Mouse (Mus musculus) intestine, embryonic 16.5 days (tissue): Measurements from ENCODE around the gene Tnnt3. TPM values are rescaled to one million over a fixed set of nuclear protein-coding genes. Genes with fewer than 3 reads are reported as not detected.

Experiments
- ATAC-seq: fragments of 200-750 bp; cut with Nextera tagmentation; 2 replicates; pipeline ENCODE4 v1.8.0; 2017; ENCODE audit warnings: moderate TSS enrichment, moderate library complexity
- H3K27ac ChIP-seq: fragments of 300-500 bp; sonication (generic); 2 replicates; pipeline ENCODE4 v1.5.1; 2014; ENCODE audit warnings: mild to moderate bottlenecking, low read length
- H3K27me3 ChIP-seq: fragments of 300-500 bp; sonication (generic); replicated peaks from 2 replicates; pipeline ENCODE4 v1.6.1; 2014; ENCODE audit warnings: low read length, control low read depth, mixed read lengths; ENCODE audit not compliant: control insufficient read depth, insufficient read depth
- H3K36me3 ChIP-seq: fragments of 300-500 bp; sonication (generic); 2 replicates; pipeline ENCODE4 v1.6.1; 2014; ENCODE audit warnings: low read length, control low read depth; ENCODE audit not compliant: control insufficient read depth, insufficient read depth
- H3K4me1 ChIP-seq: fragments of 300-500 bp; sonication (generic); 2 replicates; pipeline ENCODE4 v1.6.1; 2014; ENCODE audit warnings: low read length, control low read depth, mixed read lengths; ENCODE audit not compliant: control insufficient read depth, insufficient read depth
- H3K4me2 ChIP-seq: fragments of 300-500 bp; sonication (generic); 2 replicates; pipeline ENCODE4 v1.6.1; 2014; ENCODE audit warnings: low read depth, low read length, control low read depth
- H3K4me3 ChIP-seq: fragments of 300-500 bp; sonication (generic); 2 replicates; pipeline ENCODE4 v1.5.1; 2014; ENCODE audit warnings: mild to moderate bottlenecking, low read length
- H3K9ac ChIP-seq: fragments of 300-500 bp; sonication (generic); 2 replicates; pipeline ENCODE4 v1.6.1; 2014; ENCODE audit warnings: low read depth, low read length
- H3K9me3 ChIP-seq: fragments of 300-500 bp; sonication (generic); 2 replicates; pipeline ENCODE4 v1.6.1; 2016; ENCODE audit warnings: low read length, control low read depth; ENCODE audit not compliant: control insufficient read depth
- WGBS: fragments of 180-500 bp; shearing (Covaris S2); extraction: QIAGEN DNeasy Blood & Tissue Kit; methylation state at CpG from one replicate; pipeline ENCODE4 v1.1.7; 2014; 5-methylcytosine and 5-hydroxymethylcytosine counted together
- polyA plus RNA-seq: library from polyadenylated mRNA; unstranded; fragments of >200 nt; fragmentation: Nextera tagmentation; extraction: Ambion mirVana; gene quantifications from 2 replicates; pipeline ENCODE4 v1.2.1, GENCODE M21; 2015

Gene Tnnt3
- polyA plus RNA-seq, 1 experiment from 2014 or later = 2.1 TPM

DNA sequence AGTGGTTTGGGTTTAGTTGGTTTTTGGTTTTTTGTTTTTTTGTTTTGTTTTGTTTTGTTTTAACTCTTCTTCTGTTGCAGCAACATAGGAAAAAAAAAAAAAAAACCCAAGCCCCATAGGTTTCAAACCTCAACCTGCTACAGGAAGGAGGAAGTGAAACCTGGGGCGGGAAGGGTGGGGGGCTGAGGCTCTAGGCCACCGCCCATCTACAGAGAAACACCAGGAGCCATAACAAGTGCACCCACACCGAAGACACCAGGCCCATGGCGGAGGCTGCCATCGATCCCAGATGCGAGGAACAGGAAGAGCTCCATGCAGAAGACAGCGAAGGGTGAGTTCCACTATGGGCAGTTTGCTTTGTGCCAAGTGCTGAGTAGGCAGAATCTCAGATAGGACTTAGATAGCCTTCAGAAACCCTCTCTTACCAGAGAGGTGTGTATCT is 38.0 kb upstream of the Tnnt3 start, which contains the start of gene Lsp1:
Gene Lsp1, plus strand, starts transcription at position 174 of the 442 bp plus-strand sequence.
- no peaks in the 10 kb centered on the region for H3K9me3 ChIP-seq
- WGBS = 95% methylated on average over 7 of the region's 7 CpGs
- no peak within 1 kb of the TSS for H3K4me2 ChIP-seq
- no peaks in the 10 kb centered on the region for H3K27me3 ChIP-seq
- H3K36me3 ChIP-seq = no peaks in the 10 kb centered on the region
- peak within 1 kb of the TSS; percentile 89 for H3K27ac ChIP-seq
- ATAC-seq = no peak
- no peak within 1 kb of the TSS for H3K9ac ChIP-seq
- no peak within 1 kb of the TSS for H3K4me3 ChIP-seq
- peaks cover 16% of the 10 kb centered on the region for H3K4me1 ChIP-seq

DNA sequence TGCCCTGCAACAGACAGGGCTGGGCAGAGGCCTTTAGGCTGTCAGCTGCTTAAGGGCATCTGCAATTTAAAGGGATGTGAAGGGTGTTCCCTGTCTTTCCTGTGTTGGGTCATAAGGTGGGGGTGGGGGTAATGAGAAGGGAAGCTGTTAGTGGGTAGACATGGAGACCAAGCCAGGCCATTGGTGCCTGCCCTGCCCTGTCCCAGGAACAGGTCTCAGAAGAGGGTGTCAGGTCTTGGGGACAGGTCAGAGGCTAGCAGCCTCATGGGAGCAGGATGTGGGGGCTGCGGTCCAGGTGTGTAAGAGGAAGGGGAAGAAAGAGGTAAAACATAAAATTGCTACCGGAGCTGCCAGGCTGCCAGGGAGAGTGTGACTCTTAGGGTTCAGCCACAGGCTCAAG is 37.2 kb upstream of the Tnnt3 start:
- no peak overlapping the region for H3K27ac ChIP-seq
- H3K4me2 ChIP-seq = no peak overlapping the region
- ATAC-seq = no peak
- no peaks in the 10 kb centered on the region for H3K27me3 ChIP-seq
- peaks cover 16% of the 10 kb centered on the region for H3K4me1 ChIP-seq
- no peaks in the 10 kb centered on the region for H3K9me3 ChIP-seq
- WGBS = 89% methylated on average over 2 of the region's 2 CpGs
- H3K36me3 ChIP-seq = no peaks in the 10 kb centered on the region
- H3K9ac ChIP-seq = no peak overlapping the region
- no peak overlapping the region for H3K4me3 ChIP-seq

GRCm38 (mm10) chr7:142462190-142462589 is 36.4 kb upstream of the Tnnt3 start:
- no peaks in the 10 kb centered on the region for H3K27me3 ChIP-seq
- ATAC-seq = no peak
- no peaks in the 10 kb centered on the region for H3K36me3 ChIP-seq
- 84% methylated on average over 6 of the region's 6 CpGs for WGBS
- H3K4me2 ChIP-seq = no peak overlapping the region
- H3K4me1 ChIP-seq = peaks cover 9% of the 10 kb centered on the region
- no peak overlapping the region for H3K4me3 ChIP-seq
- H3K9me3 ChIP-seq = no peaks in the 10 kb centered on the region
- no peak overlapping the region for H3K27ac ChIP-seq
- H3K9ac ChIP-seq = no peak overlapping the region

GRCm38 (mm10) chr7:142462594-142463078 is 36.0 kb upstream of the Tnnt3 start:
- Histone ChIP-seq H3K36me3 (no peaks in the 10 kb centered on the region), H3K4me1 (peaks cover 7% of the 10 kb centered on the region), H3K9me3 (no peaks in the 10 kb centered on the region), H3K9ac (no peak overlapping the region), H3K27ac (no peak overlapping the region), H3K4me3 (no peak overlapping the region), H3K4me2 (no peak overlapping the region), H3K27me3 (no peaks in the 10 kb centered on the region)
- 71% methylated on average over 4 of the region's 4 CpGs for WGBS
- ATAC-seq = no peak

- Histone ChIP-seq H3K36me3 (no peaks in the 10 kb centered on the region), H3K9ac (no peak overlapping the region), H3K4me1 (peaks cover 9% of the 10 kb centered on the region), H3K4me3 (no peak overlapping the region), H3K9me3 (no peaks in the 10 kb centered on the region), H3K4me2 (no peak overlapping the region), H3K27ac (peak overlapping the region; percentile 93), H3K27me3 (no peaks in the 10 kb centered on the region)
- no peak for ATAC-seq
- 63% methylated on average over 7 of the region's 7 CpGs for WGBS
These were observed 28.4 kb upstream of the Tnnt3 start for GRCm38 (mm10) chr7:142470171-142470691.

GRCm38 (mm10) chr7:142470808-142471413 is 27.7 kb upstream of the Tnnt3 start:
- peak overlapping the region; percentile 64; the same call in 1 of the 2 replicates for H3K4me2 ChIP-seq
- ATAC-seq = peak; percentile 65; the same call in 1 of the 2 replicates
- peak overlapping the region; percentile 46; the same call in 1 of the 2 replicates for H3K4me3 ChIP-seq
- H3K36me3 ChIP-seq = no peaks in the 10 kb centered on the region
- H3K27ac ChIP-seq = peak overlapping the region; percentile 93
- no peaks in the 10 kb centered on the region for H3K27me3 ChIP-seq
- H3K9ac ChIP-seq = peak overlapping the region; percentile 76
- peaks cover 13% of the 10 kb centered on the region for H3K4me1 ChIP-seq
- no peaks in the 10 kb centered on the region for H3K9me3 ChIP-seq
- 23% methylated on average over 4 of the region's 4 CpGs for WGBS

DNA sequence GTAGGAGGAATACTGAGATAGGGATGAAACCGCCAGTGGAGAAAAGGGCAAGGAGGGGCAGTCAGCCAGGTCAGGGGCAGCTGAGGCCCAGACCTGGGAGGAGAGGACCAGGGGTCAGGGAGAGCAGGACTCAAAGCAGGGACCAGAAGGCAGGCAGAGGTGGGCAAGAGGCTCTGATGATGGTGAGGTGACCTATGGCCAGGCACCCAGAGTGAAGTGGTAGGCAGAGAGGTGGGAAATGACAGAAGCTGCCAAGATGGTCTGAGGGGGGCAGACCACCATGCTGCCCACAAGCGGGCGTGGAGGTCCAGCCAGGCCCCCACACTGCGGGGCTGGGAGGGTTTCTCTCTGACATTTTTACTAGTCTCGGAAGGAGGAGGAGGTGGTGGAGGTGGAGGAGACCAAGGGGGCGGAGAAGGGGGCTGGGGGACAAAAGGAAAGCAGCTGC is 27.2 kb upstream of the Tnnt3 start:
- H3K36me3 ChIP-seq = no peaks in the 10 kb centered on the region
- H3K4me1 ChIP-seq = peaks cover 13% of the 10 kb centered on the region
- peak; percentile 35 for ATAC-seq
- H3K27ac ChIP-seq = peak overlapping the region; percentile 93
- 39% methylated on average over 6 of the region's 6 CpGs for WGBS
- H3K27me3 ChIP-seq = no peaks in the 10 kb centered on the region
- no peaks in the 10 kb centered on the region for H3K9me3 ChIP-seq
- peak overlapping the region; percentile 76 for H3K9ac ChIP-seq
- peak overlapping the region; percentile 64 for H3K4me2 ChIP-seq
- H3K4me3 ChIP-seq = peak overlapping the region; percentile 46

DNA sequence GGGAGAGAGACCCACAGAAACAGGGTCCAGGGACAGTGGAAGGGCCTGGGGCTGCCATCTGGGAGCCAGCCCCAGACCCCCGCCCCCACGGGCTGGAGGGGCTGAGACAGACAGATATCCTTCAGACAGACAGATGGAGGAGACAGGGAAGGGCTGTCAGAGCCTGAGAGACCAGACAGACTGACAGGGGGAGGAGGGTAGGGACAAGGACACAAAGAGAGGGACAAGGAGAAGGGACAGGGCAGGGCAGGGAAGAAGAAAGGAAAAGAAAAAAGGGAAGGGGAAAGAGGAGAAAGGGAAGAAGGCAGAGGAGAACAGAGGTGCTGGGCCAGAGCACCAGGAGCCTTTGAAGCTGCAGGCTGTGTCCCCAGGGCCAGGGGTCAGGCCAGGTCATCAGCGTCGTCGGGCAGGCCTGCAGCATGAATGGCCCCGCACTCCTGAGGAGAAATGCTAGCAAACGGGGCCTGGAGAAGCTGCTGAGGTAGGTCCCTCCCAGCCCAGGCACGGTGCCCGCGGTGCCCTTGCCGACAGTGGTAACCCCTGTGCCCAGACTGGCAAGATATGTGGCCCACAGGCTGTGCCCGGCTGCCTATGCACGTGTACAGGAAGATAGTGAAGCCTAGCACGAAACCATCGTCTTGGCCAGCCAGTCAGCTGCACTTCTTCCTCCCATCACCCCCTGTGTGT is 26.6 kb upstream of the Tnnt3 start:
- H3K36me3 ChIP-seq = no peaks in the 10 kb centered on the region
- no peak; the same call in 1 of the 2 replicates for ATAC-seq
- peak overlapping the region; percentile 93 for H3K27ac ChIP-seq
- no peaks in the 10 kb centered on the region for H3K9me3 ChIP-seq
- H3K4me3 ChIP-seq = peak overlapping the region; percentile 46
- H3K9ac ChIP-seq = peak overlapping the region; percentile 76
- no peaks in the 10 kb centered on the region for H3K27me3 ChIP-seq
- H3K4me1 ChIP-seq = peaks cover 13% of the 10 kb centered on the region
- H3K4me2 ChIP-seq = peak overlapping the region; percentile 64
- 41% methylated on average over 15 of the region's 15 CpGs for WGBS

DNA sequence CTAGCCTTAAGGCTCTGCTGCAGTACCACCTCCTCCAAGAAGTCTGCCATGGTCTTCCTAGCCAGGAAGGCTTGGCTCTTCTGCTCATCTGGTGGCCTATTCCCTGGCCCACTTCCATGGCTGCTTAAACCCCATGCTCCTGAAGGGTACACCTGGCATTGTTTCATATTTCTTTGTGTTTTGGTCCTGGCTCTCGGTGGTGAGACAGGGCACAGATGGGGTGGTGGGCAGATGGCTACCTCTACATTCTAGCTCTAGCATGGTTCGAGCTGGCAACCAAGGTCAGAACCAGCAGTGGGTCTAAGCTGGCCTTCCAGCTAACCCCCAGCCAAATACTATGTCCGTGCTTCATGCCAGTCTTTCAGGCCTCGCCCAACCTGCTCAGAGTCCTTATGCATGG is 25.7 kb upstream of the Tnnt3 start:
- H3K4me1 ChIP-seq = peaks cover 13% of the 10 kb centered on the region
- 87% methylated on average over 4 of the region's 4 CpGs for WGBS
- H3K9ac ChIP-seq = peak overlapping the region; percentile 76
- H3K27me3 ChIP-seq = no peaks in the 10 kb centered on the region
- peak overlapping the region; percentile 64 for H3K4me2 ChIP-seq
- H3K4me3 ChIP-seq = peak overlapping the region; percentile 46
- peak overlapping the region; percentile 93 for H3K27ac ChIP-seq
- no peaks in the 10 kb centered on the region for H3K9me3 ChIP-seq
- H3K36me3 ChIP-seq = no peaks in the 10 kb centered on the region
- no peak for ATAC-seq
